Mouse (Mus musculus): Measurements from ENCODE around the gene Pfkm.

Gene Pfkm

GRCm38 (mm10) chr15:98136871-98137270 lies 44.5 kb downstream of the Pfkm start:
- no peak for DNase-seq (ENCODE audit: low spot score in 2 of 2)

- no peak for DNase-seq (ENCODE audit: low spot score in 2 of 2)
Observed at GRCm38 (mm10) chr15:98139763-98140162, 47.4 kb downstream of the Pfkm start.

GRCm38 (mm10) chr15:98140809-98141208 lies 48.4 kb downstream of the Pfkm start:
- no peak for DNase-seq (ENCODE audit: low spot score in 2 of 2)

- DNase-seq (ENCODE audit: low spot score in 2 of 2) = no peak
Observed at GRCm38 (mm10) chr15:98142515-98142914, 50.1 kb downstream of the Pfkm start.

- DNase-seq (ENCODE audit: low spot score in 2 of 2) = peak in 1 of 2 experiments; percentile 4
Observed at GRCm38 (mm10) chr15:98144861-98145507, 52.6 kb downstream of the Pfkm start.

- DNase-seq (ENCODE audit: low spot score in 2 of 2) = peak; percentile 90 to 91
Observed at GRCm38 (mm10) chr15:98145559-98146181, 53.3 kb downstream of the Pfkm start.

GRCm38 (mm10) chr15:98148356-98148755 lies 56.0 kb downstream of the Pfkm start:
- DNase-seq (ENCODE audit: low spot score in 2 of 2) = no peak

- no peak for DNase-seq (ENCODE audit: low spot score in 2 of 2)
Observed at GRCm38 (mm10) chr15:98149166-98149602, 56.8 kb downstream of the Pfkm start.

GRCm38 (mm10) chr15:98152916-98153315 lies 60.5 kb downstream of the Pfkm start:
- DNase-seq (ENCODE audit: low spot score in 2 of 2) = no peak

GRCm38 (mm10) chr15:98153625-98154024 lies 61.2 kb downstream of the Pfkm start:
- DNase-seq (ENCODE audit: low spot score in 2 of 2) = peak; percentile 29 to 42

GRCm38 (mm10) chr15:98154146-98154545 lies 61.8 kb downstream of the Pfkm start:
- DNase-seq (ENCODE audit: low spot score in 2 of 2) = no peak

- no peak for DNase-seq (ENCODE audit: low spot score in 2 of 2)
Observed at GRCm38 (mm10) chr15:98154631-98155030, 62.2 kb downstream of the Pfkm start.

- no peak for DNase-seq (ENCODE audit: low spot score in 2 of 2)
Observed at GRCm38 (mm10) chr15:98155272-98155671, 62.9 kb downstream of the Pfkm start.

- no peak for DNase-seq (ENCODE audit: low spot score in 2 of 2)
Observed at GRCm38 (mm10) chr15:98155944-98156343, 63.6 kb downstream of the Pfkm start.

GRCm38 (mm10) chr15:98157253-98157652 lies 64.9 kb downstream of the Pfkm start:
- DNase-seq (ENCODE audit: low spot score in 2 of 2) = no peak

GRCm38 (mm10) chr15:98161026-98161805 lies 68.8 kb downstream of the Pfkm start:
- DNase-seq (ENCODE audit: low spot score in 2 of 2) = no peak

- no peak for DNase-seq (ENCODE audit: low spot score in 2 of 2)
Observed at GRCm38 (mm10) chr15:98162561-98162960, 70.2 kb downstream of the Pfkm start.

GRCm38 (mm10) chr15:98165525-98165924 lies 73.1 kb downstream of the Pfkm start, which contains the start of gene Asb8:
TSS of gene Asb8 (minus strand) at chr15:98165625.
- DNase-seq (ENCODE audit: low spot score in 2 of 2) = no peak

GRCm38 (mm10) chr15:98166963-98167644 lies 74.7 kb downstream of the Pfkm start, which contains the start of gene Ccdc184:
TSS of gene Ccdc184 (plus strand) at chr15:98167158.
- DNase-seq (ENCODE audit: low spot score in 2 of 2) = no peak

- DNase-seq (ENCODE audit: low spot score in 2 of 2) = peak; percentile 60 to 67
Observed at GRCm38 (mm10) chr15:98167645-98168621, 75.5 kb downstream of the Pfkm start.

- no peak for DNase-seq (ENCODE audit: low spot score in 2 of 2)
Observed at GRCm38 (mm10) chr15:98168622-98169004, 76.2 kb downstream of the Pfkm start.

Measured in spleen, postnatal 36 days (tissue).